Mouse (Mus musculus) heart, embryonic 13.5 days (tissue): Measurements from ENCODE around the gene Hspb7. TPM values are rescaled to one million over a fixed set of nuclear protein-coding genes. Genes with fewer than 3 reads are reported as not detected.

ENCODE experiments used
- ATAC-seq: fragments of 200-750 bp; cut with Nextera tagmentation; 2 replicates; pipeline ENCODE4 v1.8.0; 2017; ENCODE audit warnings: moderate TSS enrichment; ENCODE audit not compliant: insufficient number of reproducible peaks, low FRiP score, low TSS enrichment; ENCODE audit errors: extremely low read depth
- H3K27ac ChIP-seq: fragments of 300-500 bp; sonication (generic); replicated peaks from 2 replicates; pipeline ENCODE4 v1.5.1; 2015; ENCODE audit warnings: moderate library complexity, mild to moderate bottlenecking, inconsistent platforms
- H3K27me3 ChIP-seq: fragments of 300-500 bp; sonication (generic); replicated peaks from 2 replicates; pipeline ENCODE4 v1.6.1; 2015; ENCODE audit warnings: mild to moderate bottlenecking, inconsistent platforms
- H3K36me3 ChIP-seq: fragments of 300-500 bp; sonication (generic); 2 replicates; pipeline ENCODE4 v1.6.1; 2015; ENCODE audit warnings: mild to moderate bottlenecking, inconsistent platforms
- H3K4me1 ChIP-seq: fragments of 300-500 bp; sonication (generic); 2 replicates; pipeline ENCODE4 v1.6.1; 2015; ENCODE audit warnings: inconsistent platforms
- H3K4me2 ChIP-seq: fragments of 300-500 bp; sonication (generic); 2 replicates; pipeline ENCODE4 v1.6.1; 2015; ENCODE audit warnings: inconsistent platforms, mild to moderate bottlenecking, moderate library complexity
- H3K4me3 ChIP-seq: fragments of 300-500 bp; sonication (generic); 2 replicates; pipeline ENCODE4 v1.5.1; 2015; ENCODE audit warnings: moderate library complexity, mild to moderate bottlenecking, inconsistent platforms
- H3K9ac ChIP-seq: fragments of 300-500 bp; sonication (generic); 2 replicates; pipeline ENCODE4 v1.6.1; 2015; ENCODE audit warnings: inconsistent platforms, mild to moderate bottlenecking, moderate library complexity
- H3K9me3 ChIP-seq: fragments of 300-500 bp; sonication (generic); 2 replicates; pipeline ENCODE4 v1.6.1; 2016; ENCODE audit warnings: inconsistent platforms
- WGBS: fragments of 180-500 bp; shearing (Covaris S2); methylation state at CpG from one replicate; pipeline ENCODE4 v1.1.7; 2015; ENCODE audit warnings: mixed read lengths; 5-methylcytosine and 5-hydroxymethylcytosine counted together
- polyA plus RNA-seq: library from polyadenylated mRNA; unstranded; fragments of >200 nt; fragmentation: Nextera tagmentation; extraction: Ambion mirVana; gene quantifications from 2 replicates; pipeline ENCODE4 v1.2.1, GENCODE M21; 2015

Gene Hspb7
- polyA plus RNA-seq, 1 experiment from 2014 or later, result 183 TPM

DNA sequence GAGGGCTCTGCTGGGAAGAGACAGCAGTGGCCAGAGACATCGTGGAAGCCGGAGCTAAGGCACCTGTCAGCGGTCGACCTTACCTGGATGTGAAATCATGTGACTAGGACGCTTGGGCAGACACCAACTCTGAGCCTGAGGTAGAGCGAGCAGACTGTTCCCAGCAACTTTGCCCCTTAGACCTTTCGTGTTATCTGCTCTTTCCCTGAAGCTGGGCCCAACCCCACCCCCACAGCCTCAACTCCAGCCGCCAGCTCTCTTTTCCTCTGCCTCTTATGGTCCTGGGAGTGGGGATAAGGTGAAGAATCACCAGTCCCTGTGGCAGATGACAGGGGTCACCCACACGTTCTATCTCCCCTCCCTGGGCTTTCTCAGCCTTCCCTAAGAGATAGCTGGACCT is 307 bp downstream of the Hspb7 start:
- 16% methylated on average over 9 of the region's 9 CpGs for WGBS
- Histone ChIP-seq H3K4me3 (peak overlapping the region; percentile 81), H3K27ac (peak overlapping the region; percentile 98), H3K36me3 (peaks cover 20% of the 10 kb centered on the region), H3K4me2 (peak overlapping the region; percentile 90), H3K4me1 (peaks cover 56% of the 10 kb centered on the region), H3K9me3 (no peaks in the 10 kb centered on the region), H3K9ac (peak overlapping the region; percentile 99), H3K27me3 (peaks cover 5% of the 10 kb centered on the region; the same call in 1 of the 2 replicates)
- no peak for ATAC-seq

DNA sequence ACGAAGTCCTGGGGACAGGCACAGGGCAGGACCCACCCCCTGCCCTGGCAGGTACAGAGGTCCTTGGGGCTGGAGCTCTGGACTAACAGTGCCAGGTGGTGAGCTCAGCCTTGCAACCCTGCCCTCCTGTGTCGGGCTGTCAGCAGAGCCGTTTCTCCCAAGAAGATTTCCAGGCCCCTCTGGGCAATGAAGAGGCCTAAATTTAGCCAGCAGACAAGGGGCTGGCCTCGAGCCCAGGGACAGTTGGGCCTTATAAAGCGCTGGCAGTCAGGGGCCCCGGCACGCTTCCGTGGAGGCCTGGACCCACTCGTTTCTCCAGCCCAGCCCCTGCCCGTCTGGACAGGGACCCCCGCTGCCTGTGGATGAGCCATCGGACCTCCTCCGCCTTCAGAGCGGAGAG is 844 bp downstream of the Hspb7 start:
- WGBS, result 21% methylated on average over 14 of the region's 14 CpGs
- peak; percentile 45; the same call in 1 of the 2 replicates for ATAC-seq
- Histone ChIP-seq H3K9me3 (no peaks in the 10 kb centered on the region), H3K27me3 (peaks cover 5% of the 10 kb centered on the region; the same call in 1 of the 2 replicates), H3K4me1 (peaks cover 61% of the 10 kb centered on the region), H3K36me3 (peaks cover 20% of the 10 kb centered on the region), H3K9ac (peak overlapping the region; percentile 99), H3K27ac (peak overlapping the region; percentile 98), H3K4me2 (peak overlapping the region; percentile 90), H3K4me3 (peak overlapping the region; percentile 81)

GRCm38 (mm10) chr4:141422841-141423240 is 2.3 kb downstream of the Hspb7 start:
- Histone ChIP-seq H3K27me3 (peaks cover 5% of the 10 kb centered on the region; the same call in 1 of the 2 replicates), H3K27ac (peak overlapping the region; percentile 98), H3K36me3 (peaks cover 20% of the 10 kb centered on the region), H3K9ac (peak overlapping the region; percentile 99), H3K9me3 (no peaks in the 10 kb centered on the region), H3K4me2 (peak overlapping the region; percentile 90), H3K4me1 (peaks cover 73% of the 10 kb centered on the region), H3K4me3 (peak overlapping the region; percentile 81)
- no peak for ATAC-seq
- WGBS, result 37% methylated on average over 5 of the region's 5 CpGs

GRCm38 (mm10) chr4:141423288-141423687 is 2.7 kb downstream of the Hspb7 start:
- peak overlapping the region; percentile 90 for H3K4me2 ChIP-seq
- H3K27me3 ChIP-seq, result peaks cover 5% of the 10 kb centered on the region; the same call in 1 of the 2 replicates
- 49% methylated on average over 5 of the region's 5 CpGs for WGBS
- peak overlapping the region; percentile 98 for H3K27ac ChIP-seq
- no peaks in the 10 kb centered on the region for H3K9me3 ChIP-seq
- ATAC-seq, result no peak
- H3K4me3 ChIP-seq, result peak overlapping the region; percentile 81
- peak overlapping the region; percentile 99 for H3K9ac ChIP-seq
- H3K36me3 ChIP-seq, result peaks cover 20% of the 10 kb centered on the region
- H3K4me1 ChIP-seq, result peaks cover 73% of the 10 kb centered on the region

GRCm38 (mm10) chr4:141423691-141424431 is 3.3 kb downstream of the Hspb7 start:
- Histone ChIP-seq H3K4me3 (peak overlapping the region; percentile 81), H3K27me3 (peaks cover 5% of the 10 kb centered on the region; the same call in 1 of the 2 replicates), H3K4me2 (peak overlapping the region; percentile 90), H3K9ac (peak overlapping the region; percentile 99), H3K27ac (peak overlapping the region; percentile 98), H3K36me3 (peaks cover 20% of the 10 kb centered on the region), H3K4me1 (peaks cover 73% of the 10 kb centered on the region), H3K9me3 (no peaks in the 10 kb centered on the region)
- ATAC-seq, result no peak
- 38% methylated on average over 13 of the region's 13 CpGs for WGBS

- Histone ChIP-seq H3K27me3 (peaks cover 5% of the 10 kb centered on the region; the same call in 1 of the 2 replicates), H3K4me1 (peaks cover 54% of the 10 kb centered on the region), H3K9me3 (no peaks in the 10 kb centered on the region), H3K4me3 (peak overlapping the region; percentile 81), H3K36me3 (peaks cover 20% of the 10 kb centered on the region), H3K27ac (peak overlapping the region; percentile 98), H3K4me2 (peak overlapping the region; percentile 90), H3K9ac (peak overlapping the region; percentile 99)
- peak; percentile 58 for ATAC-seq
- WGBS, result 2% methylated on average over 36 of the region's 36 CpGs
Observed at GRCm38 (mm10) chr4:141425484-141426479, 5.2 kb downstream of the Hspb7 start.

- Histone ChIP-seq H3K27ac (peak overlapping the region; percentile 98), H3K9me3 (no peaks in the 10 kb centered on the region), H3K4me1 (peaks cover 42% of the 10 kb centered on the region), H3K36me3 (peaks cover 20% of the 10 kb centered on the region), H3K4me2 (peak overlapping the region; percentile 90), H3K4me3 (peak overlapping the region; percentile 81; the same call in 1 of the 2 replicates), H3K27me3 (peaks cover 5% of the 10 kb centered on the region; the same call in 1 of the 2 replicates), H3K9ac (peak overlapping the region; percentile 99)
- no peak for ATAC-seq
- 59% methylated on average over 10 of the region's 10 CpGs for WGBS
Observed at GRCm38 (mm10) chr4:141426796-141427745, 6.5 kb downstream of the Hspb7 start.

- H3K4me3 ChIP-seq, result no peak overlapping the region
- H3K27ac ChIP-seq, result peak overlapping the region; percentile 98
- no peak for ATAC-seq
- H3K36me3 ChIP-seq, result peaks cover 19% of the 10 kb centered on the region
- H3K4me1 ChIP-seq, result peaks cover 42% of the 10 kb centered on the region
- H3K27me3 ChIP-seq, result peaks cover 5% of the 10 kb centered on the region; the same call in 1 of the 2 replicates
- no peak overlapping the region for H3K9ac ChIP-seq
- no peaks in the 10 kb centered on the region for H3K9me3 ChIP-seq
- no peak overlapping the region for H3K4me2 ChIP-seq
- WGBS, result 86% methylated on average over 13 of the region's 13 CpGs
Observed at GRCm38 (mm10) chr4:141427921-141428320, 7.3 kb downstream of the Hspb7 start.

DNA sequence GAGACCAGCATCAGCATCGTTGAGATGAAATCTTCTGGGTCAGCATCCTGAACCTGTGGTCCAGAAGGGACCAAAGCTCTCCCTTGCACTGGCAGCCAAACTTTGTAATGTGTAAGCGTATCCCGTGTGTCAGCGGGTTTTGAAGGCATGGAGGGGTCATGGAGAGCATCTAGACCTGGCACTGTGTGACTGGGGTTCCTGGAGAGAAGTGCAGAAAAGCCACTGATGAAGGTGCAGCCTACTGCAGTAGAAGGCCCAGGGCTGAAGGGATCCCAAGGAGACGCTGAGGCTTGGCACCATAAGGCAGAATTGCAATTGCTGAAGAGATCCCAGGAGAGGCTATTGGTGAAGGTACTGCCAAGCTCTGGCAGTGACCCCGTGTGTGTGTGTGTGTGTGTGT is 8.8 kb downstream of the Hspb7 start:
- no peak overlapping the region for H3K4me3 ChIP-seq
- H3K9ac ChIP-seq, result no peak overlapping the region
- H3K27me3 ChIP-seq, result peaks cover 5% of the 10 kb centered on the region; the same call in 1 of the 2 replicates
- H3K27ac ChIP-seq, result peak overlapping the region; percentile 45; the same call in 1 of the 2 replicates
- peaks cover 4% of the 10 kb centered on the region for H3K36me3 ChIP-seq
- H3K4me1 ChIP-seq, result peaks cover 31% of the 10 kb centered on the region
- WGBS, result 70% methylated on average over 6 of the region's 6 CpGs
- H3K4me2 ChIP-seq, result no peak overlapping the region
- no peak for ATAC-seq
- H3K9me3 ChIP-seq, result no peaks in the 10 kb centered on the region

- Histone ChIP-seq H3K9ac (no peak overlapping the region), H3K4me1 (peaks cover 28% of the 10 kb centered on the region), H3K4me3 (no peak overlapping the region), H3K4me2 (no peak overlapping the region), H3K9me3 (no peaks in the 10 kb centered on the region), H3K27me3 (peaks cover 2% of the 10 kb centered on the region; the same call in 1 of the 2 replicates), H3K36me3 (peaks cover 1% of the 10 kb centered on the region; the same call in 1 of the 2 replicates), H3K27ac (no peak overlapping the region)
- no peak for ATAC-seq
- WGBS, result 43% methylated on average over 9 of the region's 9 CpGs
Observed at GRCm38 (mm10) chr4:141429847-141430246, 9.3 kb downstream of the Hspb7 start.
